In genomic region chr9:48531294-48531693, GRCm38 (mm10) we compare ENCODE assay signal across 22 mouse cellular contexts. TPM values are rescaled to one million over a fixed set of nuclear protein-coding genes. Genes with fewer than 3 reads are reported as not detected.
DNase-seq lines count a peak whose midpoint lies in the region; ATAC-seq lines count a peak whose summit lies in the region.
"Had no signal": no experiment of that assay in that cellular context is flagged by ENCODE, and none has a peak within 500 bp of the region (broad histone marks: within the 10 kb centered on the region; RNA-seq: fewer than 3 reads in every experiment).

No protein-coding gene starts in this region.

- no peak for DNase-seq in frontal cortex, postnatal 14 days (ENCODE audit: low spot score in 2 of 2)
- DNase-seq in heart, adult 11 months = peak; percentile 25
- no peak for DNase-seq in heart, adult 8-10 months (ENCODE audit: low spot score)
- peak; percentile 8 for DNase-seq in right cerebral cortex, adult 18-20 months
- DNase-seq in right cerebral cortex, postnatal 25 days = no peak
- DNase-seq in brain, adult 2 months (ENCODE audit: low read depth, low spot score) = peak; percentile 66
- DNase-seq in lung, postnatal 4 days = no peak
- DNase-seq: adrenal gland, adult 8-10 months; adrenal gland, postnatal 14 days; adrenal gland, postnatal 36 days; B cell, adult 2 months; cerebellum, adult 11 months; cerebellum, adult 18-20 months; cerebellum, adult 8-10 months; cerebellum, adult 9-11 months; cerebellum, postnatal 14 days; cerebellum, postnatal 36 days; embryo, embryonic 11 days had no signal

- peak; percentile 82; the same call in 1 of the 2 replicates for ATAC-seq in frontal cortex, adult (ENCODE audit: low TSS enrichment)
- ATAC-seq: activated CD4-positive, CD25-positive, alpha-beta regulatory T cell, adult 4 months; forebrain, embryonic 14.5 days; Patski had no signal

RNA-seq across cellular contexts. Expression of gene Gm5617, which starts 36.1 kb away (rescaled TPM):
- 10 to 100 TPM; 42.6 to 52.1 (median 44.2) TPM for total RNA-seq in heart, adult 8-10 months (2022)

RNA-seq across cellular contexts. Expression of gene Rbm7, which starts 36.2 kb away (rescaled TPM):
- 10 to 100 TPM; 18.4 to 21.5 (median 21.0) TPM for total RNA-seq in heart, adult 8-10 months (2022)

RNA-seq across cellular contexts. Expression of gene Rexo2, which starts 50.9 kb away (rescaled TPM):
- total RNA-seq in heart, adult 8-10 months (2022) = 10 to 100 TPM; 63.5 to 72.7 (median 67.9) TPM

Comparison
In these comparisons a context has a peak if more than half of its experiments do, and no peak if none do; other contexts are left out.
1. DNase-seq: peak in heart, adult 11 months (single experiment), right cerebral cortex, adult 18-20 months (single experiment) and brain, adult 2 months (single experiment); none in frontal cortex, postnatal 14 days (0 of 2), heart, adult 8-10 months (single experiment), right cerebral cortex, postnatal 25 days (single experiment) and lung, postnatal 4 days (0 of 2).